Mouse (Mus musculus) skeletal muscle tissue, adult 2 months (tissue): ENCODE data around the gene Pla2g2d.
A peak's percentile ranks its signal among the peaks of the same experiment; 100 is the strongest.
"Not testable (repeated sequence)": the region's sequence is repeated elsewhere in the genome, so short reads cannot be mapped to it uniquely, and the experiment has no call there.

Source experiments
- DNase-seq: peaks from one replicate; pipeline ENCODE4 v3.0.0-alpha.2; 2012; ENCODE audit warnings: low read depth, low spot score

Pla2g2d gene

DNA sequence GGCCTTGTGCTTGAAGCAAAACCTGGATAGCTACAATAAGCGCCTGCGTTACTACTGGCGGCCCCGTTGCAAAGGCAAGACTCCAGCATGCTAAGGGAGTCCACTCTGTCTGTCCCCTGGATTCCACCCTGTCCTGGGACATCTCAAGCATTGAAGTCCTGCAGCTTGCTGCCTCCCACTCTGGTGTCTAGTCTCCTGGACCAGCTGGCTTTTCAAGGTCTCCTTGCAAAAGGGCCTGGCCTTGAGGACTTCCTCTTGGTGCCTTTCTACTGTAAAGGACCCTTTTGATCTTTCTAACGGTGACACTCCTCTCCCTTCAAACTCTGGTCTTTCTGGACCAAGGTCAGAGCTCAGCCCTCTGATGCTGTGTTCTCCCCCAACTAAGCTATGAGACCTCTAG, 4.8 kb downstream of the Pla2g2d start:
- DNase-seq: no peak

DNA sequence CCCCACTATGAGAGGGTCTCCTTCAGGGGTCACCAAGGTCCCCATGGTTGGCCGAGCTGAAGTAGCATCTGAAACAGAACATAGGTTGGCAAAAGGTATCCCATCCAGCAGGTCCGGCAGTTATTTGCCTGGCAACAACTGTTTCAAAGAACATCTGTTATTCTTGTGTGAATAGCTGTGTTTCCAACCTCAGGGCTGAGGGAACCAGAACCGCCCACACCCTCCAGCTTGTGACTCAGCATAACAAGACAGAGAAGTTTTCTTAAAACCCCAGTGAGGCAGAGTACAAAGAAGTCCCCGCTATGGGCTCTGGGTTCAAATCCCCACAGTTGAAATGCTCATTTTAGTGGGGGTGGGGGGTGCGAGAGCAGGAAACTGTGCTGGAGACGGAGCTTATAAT, 6.6 kb downstream of the Pla2g2d start:
- DNase-seq: peak; percentile 39

DNA sequence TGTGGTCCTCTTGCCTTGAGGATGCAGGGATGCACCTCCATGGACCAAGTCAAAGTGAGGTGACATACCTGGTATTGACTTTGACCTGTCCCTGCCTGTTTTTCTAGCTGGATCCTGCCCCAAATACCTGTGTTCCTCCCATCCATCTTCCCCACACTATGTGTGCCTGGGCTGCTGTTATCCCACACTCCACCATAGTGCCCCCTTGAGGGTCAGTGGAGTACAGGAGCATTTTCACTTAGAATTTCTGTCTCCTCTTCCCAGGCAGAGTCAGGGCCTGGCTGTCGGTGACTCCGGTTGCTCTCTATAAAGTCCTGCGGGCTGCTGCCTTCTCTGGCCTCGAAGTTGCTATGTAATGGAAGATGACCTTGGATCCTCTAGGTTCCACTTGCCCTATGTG, 10.2 kb downstream of the Pla2g2d start:
- DNase-seq: no peak

DNA sequence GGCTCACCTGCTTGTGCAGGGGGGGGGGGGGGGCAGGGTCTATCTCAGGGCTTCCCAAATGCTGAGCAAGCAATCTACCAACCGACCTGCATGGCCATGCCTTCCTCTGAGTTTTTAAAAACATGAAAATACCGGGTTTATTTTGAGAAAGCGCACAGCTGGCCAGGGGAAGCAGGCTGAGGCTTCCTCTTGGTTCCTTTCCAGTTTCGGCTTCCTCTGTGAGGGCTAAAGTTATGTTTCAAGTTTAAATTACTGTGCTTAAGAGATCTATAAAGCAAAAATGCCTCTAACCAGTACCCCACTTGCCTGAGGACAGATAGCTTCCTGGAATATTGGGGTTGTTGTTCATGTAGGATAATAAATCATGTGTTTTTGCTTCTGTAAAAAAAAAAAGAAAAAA, 10.6 kb downstream of the Pla2g2d start:
- DNase-seq: no peak

DNA sequence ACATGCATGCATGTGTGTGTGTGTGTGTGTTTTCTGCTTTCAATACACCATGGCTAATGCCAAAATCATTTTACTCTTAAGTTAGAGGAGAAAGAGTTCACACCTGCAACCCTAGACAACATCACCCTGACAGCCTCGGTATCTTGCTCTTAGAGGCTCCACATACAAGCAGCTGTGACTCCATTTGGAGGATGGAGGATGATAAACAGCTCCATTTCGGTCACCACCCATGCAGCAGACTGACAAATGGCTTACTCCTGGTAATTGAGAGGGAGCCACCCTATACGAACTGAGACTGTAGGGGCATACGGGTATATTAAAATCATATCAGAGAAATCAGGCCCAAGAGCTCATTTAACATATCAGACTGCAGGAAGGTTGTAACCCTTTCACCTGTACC, 12.8 kb downstream of the Pla2g2d start:
- no peak for DNase-seq

DNA sequence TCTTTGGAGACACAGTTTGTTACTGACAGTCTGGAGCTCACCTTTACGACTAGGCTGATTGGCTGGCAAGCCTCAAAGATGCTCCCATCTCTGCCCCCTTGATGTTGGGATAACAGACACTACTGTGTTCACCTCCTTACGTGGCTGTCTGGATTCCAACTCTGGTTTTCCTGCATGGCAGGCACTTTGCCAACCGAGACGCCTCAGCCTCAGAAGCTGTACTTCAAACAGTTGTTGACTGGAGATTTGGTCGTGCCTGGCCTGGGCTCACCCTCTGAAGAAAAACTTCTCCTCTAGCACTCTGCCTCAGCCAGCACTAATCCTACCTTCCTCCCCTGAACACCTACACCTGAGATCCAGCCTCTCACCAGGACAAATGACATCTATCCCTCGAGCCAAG, 15.9 kb downstream of the Pla2g2d start:
- DNase-seq: no peak

DNA sequence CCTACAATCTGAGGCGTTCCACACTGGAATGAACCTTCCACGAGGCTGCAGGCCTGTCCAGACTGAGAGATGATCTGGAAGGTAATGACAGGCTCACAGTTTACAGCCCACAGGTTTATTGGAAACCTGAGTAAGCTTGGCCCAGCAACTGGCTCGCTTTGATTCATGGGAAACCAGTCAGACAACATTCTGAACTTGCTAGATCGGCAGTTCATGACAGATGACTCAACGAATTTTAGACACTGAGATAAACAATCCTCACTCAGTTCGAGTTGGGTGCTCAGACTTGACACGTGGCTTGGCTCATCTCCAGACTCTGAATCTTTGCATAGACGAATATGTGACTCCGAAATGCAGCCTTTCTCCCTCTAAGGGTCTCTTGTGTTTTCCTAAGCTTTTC, 17.1 kb downstream of the Pla2g2d start:
- peak; percentile 59 for DNase-seq

DNA sequence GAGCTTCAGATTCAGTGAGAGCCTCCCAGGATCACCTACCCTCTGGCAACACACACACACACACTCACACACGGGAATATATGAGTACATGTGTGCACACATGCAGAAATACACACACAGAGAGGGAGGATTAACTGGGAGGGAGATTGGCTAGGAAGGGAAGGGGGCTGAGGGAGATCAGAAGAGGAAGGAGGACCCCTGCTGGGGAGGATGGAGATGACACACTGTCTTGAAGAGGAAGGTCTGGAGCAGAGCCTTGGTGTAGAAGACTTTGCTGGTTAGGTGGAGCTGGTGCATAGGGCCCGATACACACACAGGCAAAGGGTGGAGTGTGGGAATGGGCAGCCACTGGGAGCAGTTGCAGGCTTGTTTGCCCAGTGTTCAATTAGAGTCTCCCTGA, 17.7 kb downstream of the Pla2g2d start:
- no peak for DNase-seq

DNA sequence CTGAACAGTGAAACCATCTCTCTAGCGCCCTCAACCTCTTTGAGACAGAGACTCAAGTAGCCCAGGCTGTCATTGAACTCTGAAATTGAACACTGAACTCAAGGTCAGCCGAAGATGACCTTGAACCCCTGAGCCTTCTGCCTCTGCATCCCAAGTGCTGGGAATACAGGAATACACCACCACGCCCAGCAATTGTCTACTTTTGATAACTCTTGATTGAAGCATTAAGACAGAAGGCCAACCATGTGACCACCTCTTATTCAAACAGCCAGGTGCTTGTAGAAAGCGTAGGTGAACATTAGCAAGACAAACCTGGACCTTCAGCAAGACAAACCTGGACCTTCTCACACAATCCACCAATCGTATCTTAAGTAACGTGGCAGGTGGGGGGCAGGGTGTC, 18.8 kb downstream of the Pla2g2d start:
- no peak for DNase-seq

DNA sequence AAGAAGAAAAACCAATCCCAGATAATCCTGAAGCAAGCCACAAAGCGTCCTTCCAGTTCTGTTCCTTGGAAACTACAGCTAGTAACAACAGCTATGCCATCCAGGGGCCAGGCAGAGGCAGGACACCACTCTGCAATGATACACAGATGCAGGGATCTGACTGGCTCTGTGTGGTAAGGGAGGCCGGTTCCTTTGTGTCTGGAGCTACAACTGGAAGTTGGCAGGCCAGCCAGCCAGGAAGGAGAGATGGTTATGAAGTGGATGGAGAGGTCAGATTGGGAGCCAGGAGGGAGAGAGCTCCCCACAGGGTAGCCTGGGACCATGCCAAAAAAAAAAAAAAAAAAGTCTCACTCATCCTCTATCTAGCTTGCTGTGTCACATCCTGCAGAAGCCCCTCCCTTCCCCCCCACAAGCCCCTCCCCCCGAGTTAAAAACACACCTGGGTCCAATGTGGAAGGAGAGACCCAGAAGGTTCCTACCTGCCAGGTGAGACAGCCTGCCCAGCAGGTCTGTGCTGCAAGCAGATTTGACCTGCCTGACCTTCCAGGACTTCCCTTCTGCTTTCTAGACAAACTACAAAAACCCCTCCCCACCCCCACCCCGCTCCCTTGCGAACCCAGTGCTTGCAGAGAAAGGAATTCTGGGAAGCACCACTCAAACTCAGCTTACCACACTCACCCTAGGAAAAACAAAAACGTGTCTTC, 21.1 kb downstream of the Pla2g2d start:
- DNase-seq: no peak

DNA sequence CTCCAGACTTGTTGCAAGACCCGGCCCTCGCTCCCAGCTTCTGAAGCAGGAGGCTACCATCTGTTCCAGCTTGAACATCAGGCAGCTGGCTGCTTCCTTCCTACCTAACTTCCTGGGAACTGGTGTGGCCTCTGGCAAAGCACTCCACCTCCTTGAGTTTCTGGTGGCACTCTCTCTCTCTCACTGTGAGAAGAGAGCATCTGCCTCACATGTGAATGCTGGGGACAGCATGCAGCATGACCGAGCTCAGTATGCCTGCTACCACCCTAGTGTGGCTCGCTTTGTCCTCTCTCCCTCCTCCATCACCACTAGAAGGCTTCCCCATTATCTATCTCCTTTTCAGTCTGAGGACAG, 21.7 kb downstream of the Pla2g2d start:
- DNase-seq: no peak

DNA sequence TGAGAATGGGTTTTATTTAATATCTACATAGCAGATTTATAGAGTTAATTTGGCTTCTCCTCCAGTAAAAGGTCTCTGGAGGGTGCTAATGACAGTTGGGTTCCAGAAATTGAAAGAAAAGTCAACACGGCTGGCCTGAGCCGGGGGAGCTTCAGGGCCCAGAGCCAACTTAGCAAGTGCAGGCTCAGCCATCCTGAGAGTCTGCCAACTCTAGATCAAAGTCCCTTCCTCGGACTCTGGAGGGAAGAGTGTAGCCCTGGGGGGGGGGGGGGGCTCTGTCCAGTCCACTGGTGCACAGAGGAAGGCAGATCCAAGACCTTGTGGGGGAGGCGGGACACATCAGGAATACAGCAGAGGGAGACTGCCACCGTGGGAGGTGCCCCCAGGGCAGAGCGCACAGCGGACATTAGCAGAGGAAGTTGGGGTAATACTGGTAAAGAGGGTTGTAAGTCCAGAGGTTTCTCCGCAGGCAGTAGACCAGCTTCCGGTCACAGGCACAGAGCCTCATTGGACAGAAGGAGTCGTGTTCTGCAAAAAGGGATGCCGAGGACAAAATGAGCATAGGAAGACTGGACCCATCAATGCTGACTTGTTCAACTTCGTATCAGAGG, 24.7 kb downstream of the Pla2g2d start:
- no peak for DNase-seq

DNA sequence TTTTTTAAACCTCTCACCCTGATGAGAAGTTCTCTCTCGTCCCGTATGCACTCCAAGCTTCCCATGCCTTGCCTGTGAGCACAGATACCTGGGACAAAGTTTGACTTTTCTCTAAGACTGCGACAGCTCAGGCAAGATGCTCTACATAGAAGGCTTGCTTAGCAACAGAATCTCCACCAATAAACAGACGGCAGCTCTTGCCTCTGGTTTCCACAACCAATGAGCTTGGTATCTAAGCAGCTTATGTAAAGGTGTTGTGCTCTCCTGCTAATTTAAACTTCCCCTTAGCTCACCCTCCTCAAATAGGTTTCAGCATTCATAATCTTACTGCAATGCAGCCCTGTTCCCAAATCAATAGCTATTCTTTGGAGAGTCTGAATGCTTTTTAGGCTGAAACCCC, 26.1 kb downstream of the Pla2g2d start:
- no peak for DNase-seq

DNA sequence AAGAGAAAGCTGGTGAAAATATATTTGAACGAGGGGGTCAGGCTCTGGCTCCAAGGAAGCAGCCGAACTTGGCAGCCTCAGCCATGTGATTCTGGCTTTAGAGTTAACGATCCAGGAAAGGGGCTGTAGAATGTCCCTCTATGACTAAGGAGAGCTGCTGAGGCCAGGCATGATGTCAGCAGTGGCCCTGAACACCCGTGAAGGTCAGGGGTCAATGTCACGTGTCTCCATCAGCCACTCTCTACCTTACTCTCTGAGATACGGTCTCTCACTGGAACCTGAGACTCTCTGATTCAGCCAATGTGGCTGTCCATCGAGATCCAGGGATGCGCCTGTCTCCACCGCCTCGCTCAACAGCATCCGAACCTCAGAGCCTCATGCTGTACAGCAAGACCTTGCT, 27.4 kb downstream of the Pla2g2d start:
- DNase-seq: no peak

DNA sequence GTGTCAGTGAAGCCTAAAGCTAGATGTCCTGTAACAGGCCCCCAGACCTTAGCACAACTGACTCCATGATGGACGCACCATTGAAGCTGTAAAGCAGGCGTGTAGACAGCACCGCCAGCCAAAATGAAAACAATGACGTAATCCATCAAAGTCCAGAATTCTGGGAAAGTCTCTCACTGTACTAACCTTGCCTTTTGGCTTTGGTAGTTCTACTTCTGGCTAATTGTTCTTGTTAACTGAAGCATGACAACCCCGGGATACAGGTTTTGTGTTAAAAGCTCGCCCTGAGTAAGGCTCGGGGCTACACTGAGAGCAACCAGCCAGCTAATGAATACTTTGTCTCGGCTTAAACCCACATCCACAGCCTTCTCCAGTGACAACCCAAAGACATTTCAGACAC, 29.7 kb downstream of the Pla2g2d start:
- no peak for DNase-seq

DNA sequence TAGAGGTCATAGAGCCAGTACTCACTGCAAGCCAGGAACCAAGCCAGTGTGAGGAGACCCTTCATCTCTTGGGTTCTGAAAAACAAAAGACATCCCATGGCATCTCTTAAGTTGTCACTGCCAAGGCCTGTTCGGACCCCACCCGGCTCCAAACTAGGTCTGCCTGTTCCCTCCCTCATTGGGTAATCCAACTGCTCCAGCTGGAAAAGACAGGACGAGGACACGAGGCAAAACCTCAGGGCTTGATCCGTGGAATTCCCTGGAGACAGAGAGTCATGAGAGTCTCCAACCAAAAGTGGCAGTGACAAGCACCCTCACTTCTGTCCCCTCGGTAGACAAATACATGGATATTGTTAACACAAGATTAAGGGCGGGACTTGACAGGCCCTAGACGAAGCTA, 30.6 kb downstream of the Pla2g2d start:
- DNase-seq: no peak

DNA sequence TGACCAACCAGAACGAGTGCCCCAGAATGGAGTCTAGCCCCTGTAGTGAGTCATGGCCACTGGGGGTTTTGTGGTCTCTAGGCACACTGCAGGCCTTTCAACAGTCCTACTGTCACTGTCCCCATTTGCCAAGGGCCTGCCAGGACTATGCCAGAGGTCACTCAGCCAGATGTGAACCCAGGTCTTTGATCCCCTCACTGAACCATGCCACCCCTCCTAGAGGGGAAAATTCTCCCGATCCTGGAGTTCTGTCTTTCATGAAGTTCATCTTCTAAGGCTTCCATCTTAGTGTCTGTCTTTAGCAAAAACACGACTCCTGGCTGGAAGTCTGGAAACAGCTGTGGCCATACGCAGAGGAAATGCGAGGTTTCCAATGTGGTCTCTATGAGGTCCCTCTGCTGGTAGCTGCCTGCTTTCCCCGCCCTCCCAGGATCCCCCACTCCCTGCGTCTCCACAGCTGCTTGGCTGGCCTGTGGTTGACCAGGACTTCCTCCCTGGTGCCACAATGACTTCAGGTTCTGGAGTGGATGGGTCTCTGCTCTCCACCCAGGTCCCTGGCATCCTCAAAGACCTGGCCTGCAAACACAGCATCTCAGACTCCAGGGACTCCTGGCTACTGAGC, 31.5 kb downstream of the Pla2g2d start:
- no peak for DNase-seq

DNA sequence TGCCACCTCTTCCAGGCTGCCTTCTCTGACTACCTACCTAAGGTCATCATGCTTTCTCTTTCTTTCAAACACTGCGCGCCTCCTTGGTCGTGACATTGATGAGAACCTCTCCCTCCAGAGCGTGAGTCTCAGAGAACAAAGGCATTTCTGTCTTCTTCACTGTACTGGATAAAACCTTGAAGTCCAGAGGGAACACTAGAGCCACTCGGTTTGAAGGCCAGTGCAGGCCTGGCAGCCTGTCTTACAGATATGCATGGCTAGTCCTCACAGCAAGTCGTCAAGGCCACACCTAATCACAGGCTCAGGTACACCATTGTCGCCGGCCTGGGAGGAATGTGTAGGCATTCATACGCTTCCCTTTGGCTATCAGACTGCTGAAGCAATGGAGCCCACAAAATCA, 40.6 kb downstream of the Pla2g2d start:
- no peak for DNase-seq

DNA sequence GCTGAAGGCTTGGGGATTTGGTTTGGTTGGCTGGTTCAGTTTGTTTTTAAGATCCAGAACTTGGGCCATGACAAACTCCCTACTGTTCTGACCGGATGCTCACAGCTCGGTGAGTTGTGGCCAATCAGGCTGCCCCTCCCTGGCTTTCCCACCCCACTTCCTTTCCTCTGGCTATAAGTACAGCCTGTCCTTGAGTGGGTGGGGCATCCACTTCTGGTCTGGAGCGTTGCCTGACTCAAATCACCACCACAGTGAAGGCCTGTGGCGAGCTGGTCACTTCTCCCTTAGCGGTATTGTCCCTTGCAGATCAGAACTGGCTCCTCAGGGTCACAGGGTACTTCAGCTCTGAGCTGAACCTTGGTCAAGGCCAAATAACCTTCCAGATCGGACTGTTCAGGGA, 42.2 kb downstream of the Pla2g2d start:
- DNase-seq: no peak

DNA sequence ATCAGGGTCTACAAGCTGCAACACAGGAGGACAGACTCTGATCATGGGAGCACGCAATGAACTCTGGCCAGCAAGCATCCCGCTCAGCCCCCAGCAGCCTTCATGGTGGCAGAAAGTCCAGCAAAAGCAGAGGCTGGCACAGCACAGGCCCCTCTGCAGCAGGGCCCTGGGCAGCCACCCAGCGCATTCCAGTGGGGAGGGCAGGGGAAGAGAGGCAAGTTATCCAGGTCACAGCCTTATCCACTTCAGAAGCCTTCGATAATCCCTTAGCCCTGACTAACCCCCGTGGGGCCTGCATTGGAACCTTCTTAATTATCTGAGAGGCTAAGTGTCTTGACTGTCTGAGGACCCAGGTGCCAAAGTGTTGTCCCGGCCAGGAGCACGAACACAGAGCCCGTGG, 43.6 kb downstream of the Pla2g2d start:
- DNase-seq: peak; percentile 17

DNA sequence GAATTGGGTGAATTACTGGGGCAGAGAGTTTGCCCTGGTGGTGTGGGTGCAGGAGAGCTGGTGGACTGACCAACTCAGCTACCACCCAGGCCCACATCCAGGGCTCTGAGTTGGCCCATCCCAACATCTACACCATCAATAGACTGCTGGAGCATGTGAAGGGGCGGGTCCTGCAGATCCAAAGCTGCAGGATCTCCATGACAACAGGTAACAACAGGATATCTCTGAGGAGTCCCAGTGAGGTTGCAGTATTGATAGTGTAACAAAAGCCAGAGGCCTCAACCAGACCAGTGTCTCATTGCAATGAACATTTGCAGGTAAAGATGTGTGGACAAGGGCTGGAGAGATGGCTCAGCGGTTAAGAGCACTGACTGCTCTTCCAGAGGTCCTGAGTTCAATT, 45.5 kb downstream of the Pla2g2d start:
- DNase-seq: no peak

DNA sequence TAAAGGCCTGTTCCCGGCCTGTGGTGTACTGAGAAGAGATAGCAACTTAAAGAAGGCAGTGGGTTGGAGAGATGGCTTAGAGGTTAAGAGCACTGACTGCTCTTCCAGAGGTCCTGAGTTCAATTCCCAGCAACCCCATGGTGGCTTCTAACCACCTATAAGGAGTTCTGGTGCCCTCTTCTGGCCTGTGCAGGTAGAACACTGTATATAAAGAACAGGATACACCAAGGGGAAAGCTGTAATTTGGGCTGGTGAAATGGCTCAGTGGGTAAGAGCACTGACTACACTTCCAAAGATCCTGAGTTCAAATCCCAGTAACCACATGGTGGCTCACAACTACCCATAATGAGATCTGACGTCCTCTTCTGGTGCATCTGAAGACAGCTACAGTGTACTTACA, 48.6 kb downstream of the Pla2g2d start:
- not testable (repeated sequence) for DNase-seq

DNA sequence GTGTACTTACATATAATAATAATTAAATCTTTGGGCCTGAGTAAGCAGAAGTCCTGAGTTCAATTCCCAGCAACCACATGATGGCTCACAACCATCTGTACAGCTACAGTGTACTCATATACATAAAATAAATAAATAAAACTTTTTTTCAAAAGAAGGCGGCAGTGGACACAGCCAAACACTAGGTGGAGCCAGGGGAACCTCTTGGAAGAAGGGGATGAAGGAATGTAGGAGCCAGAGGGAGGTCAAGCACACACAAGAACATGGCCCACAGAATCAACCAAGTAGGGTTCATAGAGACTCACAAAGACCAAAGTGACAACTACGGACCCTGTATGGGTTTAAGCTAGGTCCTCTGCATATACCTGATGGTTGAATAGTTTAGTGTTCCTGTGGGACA, 49.1 kb downstream of the Pla2g2d start:
- no peak for DNase-seq
